Mouse (Mus musculus) small intestine, adult 2 months (tissue): ENCODE data around the gene Rab3il1.

Experiments used
- CTCF ChIP-seq: fragments of 200-500 bp; IDR thresholded peaks from 2 replicates; pipeline ENCODE4 v1.5.1; 2012; ENCODE audit warnings: low read depth, mild to moderate bottlenecking, control low read depth, inconsistent platforms, low read length, moderate library complexity, mixed read lengths; ENCODE audit not compliant: insufficient replicate concordance, insufficient read length; ENCODE audit errors: extremely low read depth
- POLR2A ChIP-seq: fragments of 200-500 bp; IDR thresholded peaks from 2 replicates; pipeline ENCODE4 v1.6.1; 2012; ENCODE audit warnings: low read depth, mild to moderate bottlenecking, control low read depth, inconsistent platforms, low read length, moderate library complexity

DNA sequence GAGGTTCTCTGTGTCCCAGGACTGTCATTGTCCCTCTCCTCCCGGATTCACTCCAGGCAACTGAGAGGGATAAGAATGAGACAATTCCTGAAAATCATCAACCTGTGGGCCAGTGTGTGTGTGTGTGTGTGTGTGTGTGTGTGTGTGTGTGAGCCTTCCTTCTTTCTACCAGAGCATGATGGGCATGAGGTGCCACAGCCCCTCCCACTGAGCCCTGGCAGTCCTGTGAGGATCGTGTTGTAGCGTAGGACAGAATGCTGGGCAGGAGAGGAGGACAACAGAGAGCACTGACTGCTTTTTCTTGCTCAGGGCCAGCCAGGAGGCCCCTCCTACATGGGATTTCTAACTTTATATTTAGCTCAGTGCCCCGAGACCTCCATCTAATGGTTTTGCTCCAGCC lies 41.3 kb downstream of the Rab3il1 start:
- TF ChIP-seq CTCF, result no peak
- no peak for TF ChIP-seq POLR2A
